Comparison of ENCODE assay signal across 25 mouse cellular contexts in genomic region chr2:154680337-154680736, GRCm38 (mm10). TPM values are rescaled to one million over a fixed set of nuclear protein-coding genes. Genes with fewer than 3 reads are reported as not detected.
DNase-seq lines count a peak whose midpoint lies in the region; ATAC-seq lines count a peak whose summit lies in the region.
"Had no signal": no experiment of that assay in that cellular context is flagged by ENCODE, and none has a peak within 500 bp of the region (broad histone marks: within the 10 kb centered on the region; RNA-seq: fewer than 3 reads in every experiment).

No protein-coding gene starts in this region.

- peaks cover 14% of the 10 kb centered on the region for H3K36me3 ChIP-seq in heart, embryonic 13.5 days
- 0 out of 2 replicates have a peak, but pooled peaks cover 10% of the 10 kb centered on the region for H3K36me3 ChIP-seq in kidney, embryonic 15.5 days
- H3K36me3 ChIP-seq in liver, embryonic 12.5 days, result peaks cover 12% of the 10 kb centered on the region
- H3K36me3 ChIP-seq: hindbrain, embryonic 13.5 days had no signal

- 0 out of 2 replicates have a peak overlapping the region, but pooled peaks have one; percentile 8 for H3K9ac ChIP-seq in heart, embryonic 13.5 days
- no peak overlapping the region for H3K9ac ChIP-seq in kidney, embryonic 15.5 days
- no peak overlapping the region for H3K9ac ChIP-seq in liver, embryonic 12.5 days
- H3K9ac ChIP-seq: embryonic facial prominence, embryonic 13.5 days; forebrain, embryonic 13.5 days; heart, embryonic 12.5 days; hindbrain, embryonic 13.5 days had no signal

- intact Hi-C loops in gastrocnemius, postnatal 14 days (cut with DNase I; ENCODE audit: low total_unique reads), result no loop called here

- H3K4me2 ChIP-seq in heart, embryonic 13.5 days, result no peak overlapping the region
- H3K4me2 ChIP-seq in kidney, embryonic 15.5 days, result no peak overlapping the region
- H3K4me2 ChIP-seq in liver, embryonic 12.5 days, result no peak overlapping the region
- H3K4me2 ChIP-seq: embryonic facial prominence, embryonic 13.5 days; forebrain, embryonic 13.5 days; heart, embryonic 12.5 days; hindbrain, embryonic 13.5 days had no signal

- no peak overlapping the region for H3K4me3 ChIP-seq in heart, embryonic 13.5 days
- H3K4me3 ChIP-seq in kidney, embryonic 15.5 days (replicated peaks), result no peak overlapping the region
- no peak overlapping the region for H3K4me3 ChIP-seq in liver, embryonic 12.5 days
- H3K4me3 ChIP-seq: embryonic facial prominence, embryonic 13.5 days; erythroblast, embryonic 14.5 days; forebrain, embryonic 13.5 days; gastrocnemius, adult 2 months; heart, embryonic 12.5 days; hindbrain, embryonic 10.5 days; hindbrain, embryonic 13.5 days had no signal

- DNase-seq in heart, postnatal 4 days, result no peak
- DNase-seq in kidney, postnatal 25 days, result no peak
- no peak for DNase-seq in liver
- DNase-seq in gastrocnemius, postnatal 14 days, result no peak
- DNase-seq: adrenal gland, adult 2 months; adrenal gland, postnatal 14 days; cerebellum, adult 11 months; cerebellum, adult 2 months; cerebellum, postnatal 25 days; gastrocnemius, adult 2 months; gastrocnemius, postnatal 25 days; heart, adult 18-20 months had no signal

- no peak overlapping the region for H3K27ac ChIP-seq in heart, embryonic 13.5 days (replicated peaks)
- H3K27ac ChIP-seq in kidney, embryonic 15.5 days, result no peak overlapping the region
- H3K27ac ChIP-seq in liver, embryonic 12.5 days, result 0 out of 2 replicates have a peak overlapping the region, but pooled peaks have one; percentile 11
- H3K27ac ChIP-seq: embryonic facial prominence, embryonic 13.5 days; forebrain, embryonic 13.5 days; gastrocnemius, adult 2 months; hindbrain, embryonic 10.5 days; hindbrain, embryonic 13.5 days had no signal

- WGBS in heart, embryonic 13.5 days, result 50% methylated on average over 2 of the region's 2 CpGs
- WGBS in kidney, embryonic 15.5 days, result 45% methylated on average over 2 of the region's 2 CpGs
- WGBS in liver, embryonic 12.5 days (ENCODE audit: insufficient replicate concordance), result 56% methylated on average over 2 of the region's 2 CpGs

- H3K9me3 ChIP-seq in heart, embryonic 13.5 days, result no peaks in the 10 kb centered on the region
- no peaks in the 10 kb centered on the region for H3K9me3 ChIP-seq in kidney, embryonic 15.5 days (replicated peaks)
- no peaks in the 10 kb centered on the region for H3K9me3 ChIP-seq in liver, embryonic 12.5 days (replicated peaks)
- H3K9me3 ChIP-seq: embryonic facial prominence, embryonic 13.5 days; forebrain, embryonic 13.5 days; heart, embryonic 12.5 days; hindbrain, embryonic 10.5 days; hindbrain, embryonic 13.5 days had no signal

- peaks cover 64% of the 10 kb centered on the region for H3K4me1 ChIP-seq in heart, embryonic 13.5 days
- peaks cover 48% of the 10 kb centered on the region for H3K4me1 ChIP-seq in kidney, embryonic 15.5 days
- H3K4me1 ChIP-seq in liver, embryonic 12.5 days, result peaks cover 51% of the 10 kb centered on the region

- no peak for ATAC-seq in heart, embryonic 13.5 days (ENCODE audit: extremely low read depth, insufficient number of reproducible peaks, low FRiP score, low TSS enrichment)
- peak; percentile 53; the same call in 1 of the 2 replicates for ATAC-seq in kidney, embryonic 15.5 days (replicated peaks; ENCODE audit: low FRiP score)
- no peak for ATAC-seq in liver, embryonic 12.5 days
- ATAC-seq in megakaryocyte-erythroid progenitor cell, adult 5-6 weeks (replicated peaks; ENCODE audit: low FRiP score, low TSS enrichment, poor library complexity, severe bottlenecking), result peak; percentile 58
- ATAC-seq: CD4-positive, CD25-positive, alpha-beta regulatory T cell, adult 4 months; forebrain, embryonic 13.5 days; forebrain, embryonic 16.5 days; hindbrain, embryonic 16.5 days had no signal

- H3K27me3 ChIP-seq in heart, embryonic 13.5 days (replicated peaks), result no peaks in the 10 kb centered on the region
- no peaks in the 10 kb centered on the region for H3K27me3 ChIP-seq in kidney, embryonic 15.5 days
- no peaks in the 10 kb centered on the region for H3K27me3 ChIP-seq in liver, embryonic 12.5 days (replicated peaks)
- H3K27me3 ChIP-seq: embryonic facial prominence, embryonic 13.5 days; forebrain, embryonic 13.5 days; heart, embryonic 12.5 days; hindbrain, embryonic 13.5 days had no signal

RNA-seq across cellular contexts. Expression of gene Chmp4b, which starts 28.8 kb away (rescaled TPM):
- polyA plus RNA-seq in heart, embryonic 13.5 days (2015; fragmentation: Nextera tagmentation; extraction: Ambion mirVana), result 22.3 and 22.8 TPM in 2 replicates
- total RNA-seq in heart, postnatal 4 days (2021), result 100 to 1,000 TPM; 133 to 134 TPM
- 24.6 and 24.8 TPM in 2 replicates for polyA plus RNA-seq in kidney, embryonic 15.5 days (2015; fragmentation: Nextera tagmentation; extraction: Ambion mirVana)
- polyA plus RNA-seq in liver, embryonic 12.5 days (2016; fragmentation: Nextera tagmentation; extraction: Ambion mirVana), result 17.6 and 18.2 TPM in 2 replicates
- total RNA-seq in megakaryocyte-erythroid progenitor cell, adult 5-6 weeks (2014; fragmentation: Nextera tagmentation), result 79.5 and 118 TPM in 2 replicates
- total RNA-seq in megakaryocyte-erythroid progenitor cell, adult 5-6 weeks (2017), result 95.1 and 99.0 TPM in 2 replicates
- 10 to 100 TPM; 91.1 to 97.2 TPM for total RNA-seq in gastrocnemius, postnatal 14 days (2021)

Comparison
In these comparisons a context has a peak if more than half of its experiments do, and no peak if none do; other contexts are left out.
1. ATAC-seq: peak in kidney, embryonic 15.5 days (single experiment) and megakaryocyte-erythroid progenitor cell, adult 5-6 weeks (single experiment); none in heart, embryonic 13.5 days (single experiment) and liver, embryonic 12.5 days (single experiment).